In genomic region chr2:131127161-131127730, GRCm38 (mm10) we compare ENCODE assay signal across 8 mouse cellular contexts. TPM values are rescaled to one million over a fixed set of nuclear protein-coding genes. Genes with fewer than 3 reads are reported as not detected.
A peak's percentile ranks its signal among the peaks of the same experiment; 100 is the strongest.
DNase-seq lines count a peak whose midpoint lies in the region; ATAC-seq and TF ChIP-seq lines count a peak whose summit lies in the region.

Gene Hspa12b, plus strand, starts transcription at chr2:131127280.

- peak within 1 kb of the TSS; percentile 70 for H3K4me2 ChIP-seq in hindbrain, postnatal 0 days (ENCODE audit: low read depth, low read length)
- H3K4me2 ChIP-seq in liver, embryonic 14.5 days (ENCODE audit: low read depth): peak within 1 kb of the TSS; percentile 85
- H3K4me2 ChIP-seq in neural tube, embryonic 11.5 days (ENCODE audit: low read depth): peak within 1 kb of the TSS; percentile 80

- WGBS in hindbrain, postnatal 0 days: 4% methylated on average over 28 of the region's 28 CpGs
- WGBS in liver, embryonic 14.5 days (ENCODE audit: insufficient replicate concordance): under 1% methylated on average over 28 of the region's 28 CpGs
- under 1% methylated on average over 28 of the region's 28 CpGs for WGBS in neural tube, embryonic 11.5 days

- peak within 1 kb of the TSS; percentile 54 for H3K9ac ChIP-seq in hindbrain, postnatal 0 days (replicated peaks; ENCODE audit: low read length)
- peak within 1 kb of the TSS; percentile 62 for H3K9ac ChIP-seq in liver, embryonic 14.5 days (replicated peaks)
- H3K9ac ChIP-seq in neural tube, embryonic 11.5 days (ENCODE audit: low read length): peak within 1 kb of the TSS; percentile 80

- H3K4me1 ChIP-seq in E14TG2a.4 (replicated peaks; ENCODE audit: low read depth, low read length): peaks cover 26% of the 10 kb centered on the region
- H3K4me1 ChIP-seq in brown adipose tissue, adult 24 weeks (ENCODE audit: control insufficient read depth, insufficient read depth, insufficient read length, low read length): peaks cover 21% of the 10 kb centered on the region
- peaks cover 9% of the 10 kb centered on the region for H3K4me1 ChIP-seq in hindbrain, postnatal 0 days (ENCODE audit: insufficient read depth, low read length)
- H3K4me1 ChIP-seq in liver, embryonic 14.5 days (replicated peaks; ENCODE audit: control insufficient read depth in 2 of 2, insufficient read depth in 2 of 2, low read length in 1 of 2): peaks cover 53 to 63% of the 10 kb centered on the region in 2 experiments
- peaks cover 16% of the 10 kb centered on the region for H3K4me1 ChIP-seq in neural tube, embryonic 11.5 days (ENCODE audit: control insufficient read depth, insufficient read depth, low read length)

- peak within 1 kb of the TSS; percentile 98 for H3K27ac ChIP-seq in brown adipose tissue, adult 24 weeks (replicated peaks; ENCODE audit: low read depth, low read length)
- peak within 1 kb of the TSS; percentile 45; the same call in 1 of the 2 replicates for H3K27ac ChIP-seq in hindbrain, postnatal 0 days
- peak within 1 kb of the TSS; percentile 20 for H3K27ac ChIP-seq in liver, embryonic 14.5 days
- H3K27ac ChIP-seq in neural tube, embryonic 11.5 days (ENCODE audit: low read depth, low read length): peak within 1 kb of the TSS; percentile 62

- peak; percentile 48 for ATAC-seq in hindbrain, postnatal 0 days
- ATAC-seq in liver, embryonic 14.5 days (ENCODE audit: insufficient read depth): peak; percentile 80
- ATAC-seq in neural tube, embryonic 11.5 days (ENCODE audit: insufficient read depth, low FRiP score, low TSS enrichment): peak; percentile 65
- no peak for ATAC-seq in CD4-positive, CD25-positive, alpha-beta regulatory T cell, adult 4 months

- intact Hi-C loops in gastrocnemius, postnatal 36 days (cut with DNase I): no loop called here

- peak within 1 kb of the TSS; percentile 73 for H3K4me3 ChIP-seq in E14TG2a.4 (replicated peaks; ENCODE audit: low read length)
- H3K4me3 ChIP-seq in brown adipose tissue, adult 24 weeks (ENCODE audit: insufficient read depth, low read depth, low read length): peak within 1 kb of the TSS; percentile 88
- H3K4me3 ChIP-seq in hindbrain, postnatal 0 days (ENCODE audit: low read length): peak within 1 kb of the TSS; percentile 39
- peak within 1 kb of the TSS; percentile 54 to 56 for H3K4me3 ChIP-seq in liver, embryonic 14.5 days (ENCODE audit: insufficient read depth in 1 of 2, low read depth in 2 of 2, low read length in 2 of 2)
- peak within 1 kb of the TSS; percentile 48 for H3K4me3 ChIP-seq in neural tube, embryonic 11.5 days (ENCODE audit: low read depth, low read length)

- TF ChIP-seq EP300 in liver, embryonic 14.5 days (IDR thresholded peaks at IDR 0.05; ENCODE audit: low read depth): no peak

- H3K27me3 ChIP-seq in E14TG2a.4 (ENCODE audit: insufficient read depth, low read length): peaks cover 64% of the 10 kb centered on the region
- no peaks in the 10 kb centered on the region for H3K27me3 ChIP-seq in hindbrain, postnatal 0 days (ENCODE audit: insufficient read depth, low read length)
- H3K27me3 ChIP-seq in liver, embryonic 14.5 days (ENCODE audit: control insufficient read depth, insufficient read depth, low read length): no peaks in the 10 kb centered on the region; the same call in 1 of the 2 replicates
- no peaks in the 10 kb centered on the region for H3K27me3 ChIP-seq in neural tube, embryonic 11.5 days (ENCODE audit: control insufficient read depth, insufficient read depth, low read length)

- TF ChIP-seq CTCF in E14TG2a.4 (conservative IDR thresholded peaks at IDR 0.05; ENCODE audit: low read length): no peak
- no peak for TF ChIP-seq CTCF in hindbrain, postnatal 0 days (IDR thresholded peaks at IDR 0.05; ENCODE audit: low read depth)
- TF ChIP-seq CTCF in liver, embryonic 14.5 days (IDR thresholded peaks at IDR 0.05; ENCODE audit: low read depth): no peak

- no peaks in the 10 kb centered on the region for H3K9me3 ChIP-seq in E14TG2a.4 (ENCODE audit: low read length)
- H3K9me3 ChIP-seq in hindbrain, postnatal 0 days (ENCODE audit: low read length): no peaks in the 10 kb centered on the region
- no peaks in the 10 kb centered on the region for H3K9me3 ChIP-seq in liver, embryonic 14.5 days (ENCODE audit: control insufficient read depth, low read length)
- no peaks in the 10 kb centered on the region for H3K9me3 ChIP-seq in neural tube, embryonic 11.5 days (ENCODE audit: control insufficient read depth, low read length)

- H3K36me3 ChIP-seq in E14TG2a.4 (ENCODE audit: insufficient read depth, low read length): no peaks in the 10 kb centered on the region
- no peaks in the 10 kb centered on the region for H3K36me3 ChIP-seq in hindbrain, postnatal 0 days (ENCODE audit: insufficient read depth, low read length)
- H3K36me3 ChIP-seq in liver, embryonic 14.5 days (replicated peaks; ENCODE audit: control insufficient read depth, insufficient read depth, low read depth): no peaks in the 10 kb centered on the region
- no peaks in the 10 kb centered on the region for H3K36me3 ChIP-seq in neural tube, embryonic 11.5 days (ENCODE audit: control insufficient read depth, insufficient read depth, low read length)

- DNase-seq in gastrocnemius, postnatal 36 days: peak; percentile 61 to 62
- DNase-seq in hindbrain, postnatal 0 days (ENCODE audit: low spot score): peak; percentile 9
- no peak for DNase-seq in liver, embryonic 14.5 days (ENCODE audit: low read depth in 3 of 3, low spot score in 3 of 3)
- DNase-seq in neural tube, embryonic 11.5 days (ENCODE audit: low spot score): peak; percentile 74
- DNase-seq in right cerebral cortex, postnatal 14 days: no peak

RNA-seq across cellular contexts. Expression of gene Hspa12b, which starts in this region (rescaled TPM):
- 7.0 and 9.6 TPM in 2 replicates for polyA plus RNA-seq in brown adipose tissue, adult 24 weeks (2012; ENCODE audit: insufficient read depth, insufficient read length, missing spikeins)
- total RNA-seq in gastrocnemius, postnatal 36 days (2021): 10 to 100 TPM in 1 of 2 experiments, 1 to 10 TPM in 1; 10.0 to 13.1 TPM
- total RNA-seq in hindbrain, postnatal 0 days (2014; rRNA removed): 7.2 and 11.2 TPM in 2 replicates
- 3.3 and 3.7 TPM in 2 replicates for polyA plus RNA-seq in hindbrain, postnatal 0 days (2015; fragmentation: Nextera tagmentation; extraction: Ambion mirVana)
- 1.6 and 2.1 TPM in 2 replicates for polyA plus RNA-seq in liver, embryonic 14.5 days (2012; rRNA removed)
- 0.71 and 0.76 TPM in 2 replicates for polyA plus RNA-seq in liver, embryonic 14.5 days (2014; fragmentation: Nextera tagmentation; extraction: Ambion mirVana)
- polyA plus RNA-seq in neural tube, embryonic 11.5 days (2014; fragmentation: Nextera tagmentation; extraction: Ambion mirVana): 4.5 and 5.0 TPM in 2 replicates
- not detected for polyA plus RNA-seq in CD4-positive, CD25-positive, alpha-beta regulatory T cell, adult 4 months (2017; shearing (Covaris generic))

Comparison
In these comparisons a context has a peak if more than half of its experiments do, and no peak if none do; other contexts are left out.
1. H3K27ac ChIP-seq: peak in every context shown above with its lines; median percentile 98 in brown adipose tissue, adult 24 weeks; 62 in neural tube, embryonic 11.5 days; 45 in hindbrain, postnatal 0 days; 20 in liver, embryonic 14.5 days.
2. DNase-seq: peak in gastrocnemius, postnatal 36 days (2 of 2), hindbrain, postnatal 0 days (single experiment) and neural tube, embryonic 11.5 days (single experiment); none in liver, embryonic 14.5 days (0 of 3) and right cerebral cortex, postnatal 14 days (single experiment).
3. Peak in every context shown above with its lines, with median percentiles within 50 percentile points of each other: H3K4me3 ChIP-seq, H3K4me2 ChIP-seq and H3K9ac ChIP-seq.